Mouse (Mus musculus) embryonic facial prominence, embryonic 14.5 days (tissue): ENCODE data around the gene Sfrp5. TPM values are rescaled to one million over a fixed set of nuclear protein-coding genes. Genes with fewer than 3 reads are reported as not detected.

Source experiments
- polyA plus RNA-seq: library from polyadenylated mRNA; unstranded; fragments of >200 nt; fragmentation: Nextera tagmentation; extraction: Ambion mirVana; gene quantifications from 2 replicates; pipeline ENCODE4 v1.2.1, GENCODE M21; 2014

The Sfrp5 gene
- polyA plus RNA-seq, 1 experiment from 2014 or later: 18.0 TPM

Other genes starting within 250 kb of the Sfrp5 start
- 27.5 and 35.2 TPM in 2 replicates for gene Mms19, start 221.1 kb downstream of the Sfrp5 start, polyA plus RNA-seq
- gene Ubtd1, start 220.5 kb downstream of the Sfrp5 start, polyA plus RNA-seq: 18.7 and 20.8 TPM in 2 replicates
- 6.6 and 7.8 TPM in 2 replicates for gene Ankrd2, start 166.3 kb downstream of the Sfrp5 start, polyA plus RNA-seq
- 1.0 and 1.9 TPM in 2 replicates for gene Hoga1, start 156.6 kb downstream of the Sfrp5 start, polyA plus RNA-seq
- gene 4933411K16Rik, start 150.0 kb downstream of the Sfrp5 start, polyA plus RNA-seq: 0.25 TPM in 1 of 2 replicates, not detected in the other
- 20.1 and 21.5 TPM in 2 replicates for gene Morn4, start 115.9 kb downstream of the Sfrp5 start, polyA plus RNA-seq
- 28.2 and 29.9 TPM in 2 replicates for gene Pi4k2a, start 111.8 kb downstream of the Sfrp5 start, polyA plus RNA-seq
- 36.9 and 37.3 TPM in 2 replicates for gene Avpi1, start 73.2 kb downstream of the Sfrp5 start, polyA plus RNA-seq
- gene Marveld1, start 54.9 kb downstream of the Sfrp5 start, polyA plus RNA-seq: 19.4 and 21.0 TPM in 2 replicates
- gene Zfyve27, start 38.3 kb downstream of the Sfrp5 start, polyA plus RNA-seq: 12.2 and 15.2 TPM in 2 replicates
- gene Golga7b, start 45.3 kb upstream of the Sfrp5 start, polyA plus RNA-seq: 3.0 and 3.2 TPM in 2 replicates
- gene Crtac1, start 229.5 kb upstream of the Sfrp5 start, polyA plus RNA-seq: 7.6 and 8.6 TPM in 2 replicates